13 mouse cellular contexts compared by ENCODE assay signal in genomic region chr2:34804172-34804571, GRCm38 (mm10). TPM values are rescaled to one million over a fixed set of nuclear protein-coding genes. Genes with fewer than 3 reads are reported as not detected.
DNase-seq lines count a peak whose midpoint lies in the region; ATAC-seq and TF ChIP-seq lines count a peak whose summit lies in the region.
"Had no signal": no experiment of that assay in that cellular context is flagged by ENCODE, and none has a peak within 500 bp of the region (broad histone marks: within the 10 kb centered on the region; RNA-seq: fewer than 3 reads in every experiment).

No protein-coding gene starts in this region.

- no peak for TF ChIP-seq EP300 in liver, postnatal 0 days (IDR thresholded peaks at IDR 0.05; ENCODE audit: low read depth)

- no peak overlapping the region for H3K27ac ChIP-seq in heart, embryonic 12.5 days (ENCODE audit: poor library complexity, severe bottlenecking)
- no peak overlapping the region for H3K27ac ChIP-seq in liver, embryonic 11.5 days (ENCODE audit: low read depth, low read length)
- no peak overlapping the region for H3K27ac ChIP-seq in embryonic facial prominence, embryonic 15.5 days (replicated peaks)
- H3K27ac ChIP-seq in liver, postnatal 0 days (ENCODE audit: low read depth), result peak overlapping the region; percentile 53

- intact Hi-C loops in heart, postnatal 14 days (cut with DNase I), result no loop called here

- no peak overlapping the region for H3K4me3 ChIP-seq in heart, embryonic 12.5 days
- H3K4me3 ChIP-seq in liver, embryonic 11.5 days (ENCODE audit: low read depth, low read length), result peak overlapping the region; percentile 32
- H3K4me3 ChIP-seq in embryonic facial prominence, embryonic 15.5 days (replicated peaks), result no peak overlapping the region
- H3K4me3 ChIP-seq in liver, postnatal 0 days (ENCODE audit: low read depth, low read length), result peak overlapping the region; percentile 79

- peaks cover 18% of the 10 kb centered on the region for H3K4me1 ChIP-seq in heart, embryonic 12.5 days (replicated peaks)
- H3K4me1 ChIP-seq in liver, embryonic 11.5 days (replicated peaks; ENCODE audit: control insufficient read depth, insufficient read depth, low read length), result peaks cover 36% of the 10 kb centered on the region
- peaks cover 20% of the 10 kb centered on the region for H3K4me1 ChIP-seq in embryonic facial prominence, embryonic 15.5 days
- peaks cover 37% of the 10 kb centered on the region for H3K4me1 ChIP-seq in liver, postnatal 0 days (ENCODE audit: insufficient read depth)

- no peak for TF ChIP-seq CTCF in liver, postnatal 0 days (IDR thresholded peaks at IDR 0.05; ENCODE audit: low read depth)

- H3K36me3 ChIP-seq in heart, embryonic 12.5 days, result peaks cover 28% of the 10 kb centered on the region
- H3K36me3 ChIP-seq in liver, embryonic 11.5 days (ENCODE audit: control insufficient read depth, insufficient read depth, low read length), result peaks cover 8% of the 10 kb centered on the region
- peaks cover 27% of the 10 kb centered on the region for H3K36me3 ChIP-seq in embryonic facial prominence, embryonic 15.5 days
- H3K36me3 ChIP-seq in liver, postnatal 0 days (replicated peaks; ENCODE audit: insufficient read depth, low read length), result peaks cover 41% of the 10 kb centered on the region

- no peaks in the 10 kb centered on the region for H3K9me3 ChIP-seq in heart, embryonic 12.5 days (replicated peaks)
- H3K9me3 ChIP-seq in liver, embryonic 11.5 days (ENCODE audit: control insufficient read depth, low read length), result no peaks in the 10 kb centered on the region
- H3K9me3 ChIP-seq in embryonic facial prominence, embryonic 15.5 days (replicated peaks), result no peaks in the 10 kb centered on the region
- no peaks in the 10 kb centered on the region for H3K9me3 ChIP-seq in liver, postnatal 0 days (ENCODE audit: low read length)

- peak overlapping the region; percentile 4; the same call in 1 of the 2 replicates for H3K4me2 ChIP-seq in heart, embryonic 12.5 days
- H3K4me2 ChIP-seq in liver, embryonic 11.5 days, result peak overlapping the region; percentile 67
- H3K4me2 ChIP-seq in embryonic facial prominence, embryonic 15.5 days (replicated peaks), result peak overlapping the region; percentile 42; the same call in 1 of the 2 replicates
- H3K4me2 ChIP-seq in liver, postnatal 0 days (ENCODE audit: low read depth, low read length), result peak overlapping the region; percentile 63

- 92% methylated on average over 2 of the region's 2 CpGs for WGBS in heart, embryonic 12.5 days
- 85% methylated on average over 2 of the region's 2 CpGs for WGBS in liver, embryonic 11.5 days
- 93% methylated on average over 2 of the region's 2 CpGs for whole genome bisulfite sequencing in embryonic facial prominence, embryonic 15.5 days
- WGBS in liver, postnatal 0 days (ENCODE audit: insufficient replicate concordance), result 90% methylated on average over 2 of the region's 2 CpGs

- ATAC-seq in heart, embryonic 12.5 days (ENCODE audit: insufficient number of reproducible peaks, low FRiP score), result no peak
- no peak for ATAC-seq in liver, embryonic 11.5 days (replicated peaks; ENCODE audit: low FRiP score)
- ATAC-seq in embryonic facial prominence, embryonic 15.5 days (ENCODE audit: insufficient number of reproducible peaks, low FRiP score, low TSS enrichment, low read depth), result no peak
- ATAC-seq in liver, postnatal 0 days, result no peak

- no peak overlapping the region for H3K9ac ChIP-seq in heart, embryonic 12.5 days
- H3K9ac ChIP-seq in liver, embryonic 11.5 days (ENCODE audit: low read depth, low read length), result peak overlapping the region; percentile 1; the same call in 1 of the 2 replicates
- H3K9ac ChIP-seq in embryonic facial prominence, embryonic 15.5 days, result no peak overlapping the region
- peak overlapping the region; percentile 39; the same call in 1 of the 2 replicates for H3K9ac ChIP-seq in liver, postnatal 0 days (replicated peaks)

- DNase-seq in heart, postnatal 14 days, result no peak
- no peak for DNase-seq in liver, embryonic 11.5 days (ENCODE audit: low spot score)
- no peak for DNase-seq in liver
- DNase-seq in liver, postnatal 0 days, result no peak
- DNase-seq in embryo, embryonic 10 days (ENCODE audit: low spot score), result no peak
- no peak for DNase-seq in gastrocnemius, adult 18-20 months (ENCODE audit: low spot score)
- DNase-seq: adrenal gland, postnatal 14 days; lung, postnatal 10 days; thymus, postnatal 25 days had no signal

- no peaks in the 10 kb centered on the region for H3K27me3 ChIP-seq in heart, embryonic 12.5 days (replicated peaks)
- no peaks in the 10 kb centered on the region for H3K27me3 ChIP-seq in liver, embryonic 11.5 days (replicated peaks; ENCODE audit: control insufficient read depth, insufficient read depth, low read length)
- H3K27me3 ChIP-seq in embryonic facial prominence, embryonic 15.5 days, result no peaks in the 10 kb centered on the region
- H3K27me3 ChIP-seq in liver, postnatal 0 days (ENCODE audit: insufficient read depth, low read length), result no peaks in the 10 kb centered on the region

RNA-seq across cellular contexts. Expression of gene Rabepk, which starts 4.5 kb away (rescaled TPM):
- 26.0 and 26.1 TPM in 2 replicates for polyA plus RNA-seq in heart, embryonic 12.5 days (2016; fragmentation: Nextera tagmentation; extraction: Ambion mirVana)
- total RNA-seq in heart, postnatal 14 days (2021), result 10 to 100 TPM in 1 of 2 experiments, 1 to 10 TPM in 1; 9.3 to 13.1 TPM
- polyA plus RNA-seq in liver, embryonic 11.5 days (2014; fragmentation: Nextera tagmentation; extraction: Ambion mirVana), result 43.5 and 56.5 TPM in 2 replicates
- 38.9 and 41.0 TPM in 2 replicates for polyA plus RNA-seq in embryonic facial prominence, embryonic 15.5 days (2015; fragmentation: Nextera tagmentation; extraction: Ambion mirVana)
- 17.0 and 20.4 TPM in 2 replicates for polyA plus RNA-seq in liver, postnatal 0 days (2015; fragmentation: Nextera tagmentation; extraction: Ambion mirVana)
- total RNA-seq in gastrocnemius, adult 18-20 months (2021), result 10 to 100 TPM; 10.2 to 11.5 TPM

RNA-seq across cellular contexts. Expression of gene Fbxw2, which starts 21.9 kb away (rescaled TPM):
- 60.1 and 66.9 TPM in 2 replicates for polyA plus RNA-seq in heart, embryonic 12.5 days (2016; fragmentation: Nextera tagmentation; extraction: Ambion mirVana)
- total RNA-seq in heart, postnatal 14 days (2021), result 10 to 100 TPM; 60.1 to 61.1 TPM
- 78.7 and 81.2 TPM in 2 replicates for polyA plus RNA-seq in liver, embryonic 11.5 days (2014; fragmentation: Nextera tagmentation; extraction: Ambion mirVana)
- 90.4 and 95.6 TPM in 2 replicates for polyA plus RNA-seq in embryonic facial prominence, embryonic 15.5 days (2015; fragmentation: Nextera tagmentation; extraction: Ambion mirVana)
- 36.1 and 38.3 TPM in 2 replicates for polyA plus RNA-seq in liver, postnatal 0 days (2015; fragmentation: Nextera tagmentation; extraction: Ambion mirVana)
- total RNA-seq in gastrocnemius, adult 18-20 months (2021), result 10 to 100 TPM; 48.0 to 50.7 TPM

RNA-seq across cellular contexts. Expression of gene Gm34653, which starts 28.6 kb away (rescaled TPM):
- polyA plus RNA-seq in heart, embryonic 12.5 days (2016; fragmentation: Nextera tagmentation; extraction: Ambion mirVana), result not detected in 2 replicates
- not detected for total RNA-seq in heart, postnatal 14 days (2021)
- polyA plus RNA-seq in liver, embryonic 11.5 days (2014; fragmentation: Nextera tagmentation; extraction: Ambion mirVana), result not detected in 2 replicates
- polyA plus RNA-seq in embryonic facial prominence, embryonic 15.5 days (2015; fragmentation: Nextera tagmentation; extraction: Ambion mirVana), result 0.20 and 0.39 TPM in 2 replicates
- 0.06 TPM in 1 of 2 replicates, not detected in the other for polyA plus RNA-seq in liver, postnatal 0 days (2015; fragmentation: Nextera tagmentation; extraction: Ambion mirVana)
- under 1 TPM; 0.36 to 0.62 TPM for total RNA-seq in gastrocnemius, adult 18-20 months (2021)
- total RNA-seq: adrenal gland, postnatal 14 days; granulocyte monocyte progenitor cell, adult 5-6 weeks had no signal
- polyA plus RNA-seq: kidney, embryonic 16.5 days had no signal

RNA-seq across cellular contexts. Expression of gene Hspa5, which starts 32.4 kb away (rescaled TPM):
- 916 and 917 TPM in 2 replicates for polyA plus RNA-seq in heart, embryonic 12.5 days (2016; fragmentation: Nextera tagmentation; extraction: Ambion mirVana)
- 100 to 1,000 TPM; 383 to 477 TPM for total RNA-seq in heart, postnatal 14 days (2021)
- polyA plus RNA-seq in liver, embryonic 11.5 days (2014; fragmentation: Nextera tagmentation; extraction: Ambion mirVana), result 964 and 1,028 TPM in 2 replicates
- polyA plus RNA-seq in embryonic facial prominence, embryonic 15.5 days (2015; fragmentation: Nextera tagmentation; extraction: Ambion mirVana), result 771 and 838 TPM in 2 replicates
- polyA plus RNA-seq in liver, postnatal 0 days (2015; fragmentation: Nextera tagmentation; extraction: Ambion mirVana), result 384 and 424 TPM in 2 replicates
- 100 to 1,000 TPM; 138 to 213 TPM for total RNA-seq in gastrocnemius, adult 18-20 months (2021)

RNA-seq across cellular contexts. Expression of gene Gapvd1, which starts 49.1 kb away (rescaled TPM):
- 78.5 and 81.3 TPM in 2 replicates for polyA plus RNA-seq in heart, embryonic 12.5 days (2016; fragmentation: Nextera tagmentation; extraction: Ambion mirVana)
- 10 to 100 TPM; 43.8 to 45.4 TPM for total RNA-seq in heart, postnatal 14 days (2021)
- polyA plus RNA-seq in liver, embryonic 11.5 days (2014; fragmentation: Nextera tagmentation; extraction: Ambion mirVana), result 80.3 and 88.3 TPM in 2 replicates
- 79.7 and 80.3 TPM in 2 replicates for polyA plus RNA-seq in embryonic facial prominence, embryonic 15.5 days (2015; fragmentation: Nextera tagmentation; extraction: Ambion mirVana)
- polyA plus RNA-seq in liver, postnatal 0 days (2015; fragmentation: Nextera tagmentation; extraction: Ambion mirVana), result 37.1 and 39.0 TPM in 2 replicates
- 10 to 100 TPM; 32.3 to 32.8 TPM for total RNA-seq in gastrocnemius, adult 18-20 months (2021)

Comparison
In these comparisons a context has a peak if more than half of its experiments do, and no peak if none do; other contexts are left out.
1. H3K4me2 ChIP-seq: peak in every context shown above with its lines; median percentile 67 in liver, embryonic 11.5 days; 63 in liver, postnatal 0 days; 42 in embryonic facial prominence, embryonic 15.5 days; 4 in heart, embryonic 12.5 days.
2. H3K4me3 ChIP-seq: peak in liver, embryonic 11.5 days (single experiment) and liver, postnatal 0 days (single experiment); none in heart, embryonic 12.5 days (single experiment) and embryonic facial prominence, embryonic 15.5 days (single experiment).
3. H3K9ac ChIP-seq: peak in liver, embryonic 11.5 days (single experiment) and liver, postnatal 0 days (single experiment); none in heart, embryonic 12.5 days (single experiment) and embryonic facial prominence, embryonic 15.5 days (single experiment).